Mouse (Mus musculus) brain, embryonic 18.5 days (tissue): ENCODE measurements at regions not wholly inside any gene's neighbourhood (a gene's known extent, or its start where the extent isn't known, plus 50 kb on each side); places are given as distances from the start of the nearest gene placed in this dataset.
"Not testable (repeated sequence)": the region's sequence is repeated elsewhere in the genome, so short reads cannot be mapped to it uniquely, and the experiment has no call there.

Source experiments
- DNase-seq: peaks from one replicate; pipeline ENCODE4 v3.0.0-alpha.2; 2012; ENCODE audit warnings: low read depth, low spot score

DNA sequence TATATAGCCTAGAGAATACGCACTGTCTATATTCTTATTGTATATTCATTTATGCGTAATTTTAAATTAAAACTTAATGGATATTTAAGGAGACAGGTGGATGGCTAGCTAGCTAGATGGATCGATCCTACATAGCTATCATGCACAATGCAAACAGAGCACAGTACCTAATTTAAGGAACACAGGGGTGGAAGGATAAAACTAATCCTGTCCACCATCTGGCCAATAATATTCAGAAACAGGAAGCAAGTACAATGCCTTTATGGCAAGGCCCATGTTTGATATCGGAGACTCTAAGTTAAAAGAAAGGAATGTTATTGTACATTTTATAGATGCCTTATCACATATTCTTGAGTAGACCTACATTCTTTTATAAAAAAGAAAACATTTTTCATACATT is 396.4 kb downstream of the Med10 start:
- no peak for DNase-seq

DNA sequence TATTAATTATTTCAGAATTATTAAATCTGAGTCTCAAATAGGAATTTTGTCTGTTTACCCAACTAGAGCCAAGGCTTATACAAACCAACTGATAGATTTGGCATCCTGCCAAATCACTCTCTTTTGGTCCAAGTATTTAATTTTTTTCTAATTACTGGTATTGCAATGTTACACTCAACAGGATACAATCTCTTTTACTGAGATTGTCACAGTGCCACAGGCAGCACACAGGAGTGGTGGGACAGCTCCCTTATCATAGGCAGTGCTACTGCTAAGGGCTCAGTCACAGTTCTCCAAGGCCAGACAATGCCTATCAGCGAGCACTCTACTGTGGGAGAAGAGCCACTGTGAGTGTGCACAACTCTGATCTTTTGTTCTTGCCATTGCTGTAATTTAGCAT is 396.9 kb downstream of the Med10 start:
- DNase-seq = no peak

GRCm38 (mm10) chr13:70205334-70205733 is 403.1 kb downstream of the Med10 start:
- no peak for DNase-seq

GRCm38 (mm10) chr13:70210158-70210557 is 408.0 kb downstream of the Med10 start:
- no peak for DNase-seq

DNA sequence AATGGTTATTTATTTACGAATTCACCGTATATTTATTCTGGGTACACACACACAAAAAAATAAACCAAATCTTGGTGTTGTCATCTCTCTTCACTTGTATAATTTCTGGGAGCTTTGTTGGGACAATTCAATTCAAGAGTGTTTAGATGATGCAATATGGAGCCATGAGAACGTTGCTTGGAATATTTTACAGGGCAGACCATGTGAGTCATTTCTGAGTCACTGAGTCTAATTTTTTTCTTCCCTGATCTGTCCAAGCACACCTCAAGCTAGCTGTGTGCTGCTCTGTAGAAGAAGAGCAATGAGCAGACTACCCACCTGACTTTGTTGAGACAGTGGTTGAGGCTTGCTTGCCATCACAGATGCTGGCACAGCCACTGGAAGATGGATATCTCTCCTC is 410.8 kb downstream of the Med10 start:
- no peak for DNase-seq

DNA sequence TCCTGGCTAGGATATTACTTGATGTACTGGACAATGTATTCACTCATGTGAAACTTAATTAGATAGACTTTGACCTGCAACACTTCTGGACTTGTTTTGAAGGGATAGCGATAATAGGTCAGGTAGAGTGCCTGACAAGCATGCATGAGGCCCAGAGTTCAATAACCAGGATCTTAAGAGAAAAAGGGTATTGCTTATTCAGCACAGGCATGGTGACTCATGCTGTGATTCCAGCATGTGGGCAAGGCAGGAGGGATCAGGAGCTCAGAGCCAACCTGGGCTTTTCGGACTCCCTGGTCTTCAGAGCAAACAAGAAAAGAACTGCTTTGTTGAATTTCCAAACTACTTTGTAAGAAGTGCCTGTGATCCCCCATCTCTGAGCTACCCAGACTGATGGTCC is 411.4 kb downstream of the Med10 start:
- DNase-seq = no peak

- DNase-seq = no peak
Observed at GRCm38 (mm10) chr13:70214022-70214654, 411.9 kb downstream of the Med10 start.

DNA sequence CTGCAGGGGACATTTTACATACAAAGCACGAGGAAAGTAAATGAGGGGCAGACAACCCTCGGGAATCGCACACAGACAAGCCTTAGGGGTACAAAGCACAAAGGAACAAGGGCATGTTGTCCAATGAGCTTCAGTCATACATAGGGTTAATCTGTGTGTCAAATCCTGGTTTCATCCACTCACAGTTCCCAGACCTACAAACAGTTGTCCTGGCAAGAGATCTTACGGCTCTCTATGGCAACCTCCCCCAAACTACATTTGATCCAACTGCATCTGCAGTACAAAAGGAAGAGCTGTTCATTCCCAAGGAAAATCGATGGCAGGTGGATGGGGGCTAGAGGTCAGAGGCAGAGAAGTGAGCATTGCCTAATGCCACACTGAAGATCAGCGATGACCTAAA is 413.9 kb downstream of the Med10 start:
- DNase-seq = no peak

- DNase-seq = no peak
Observed at GRCm38 (mm10) chr13:70217429-70218133, 415.4 kb downstream of the Med10 start.

GRCm38 (mm10) chr13:70223485-70223884 is 413.9 kb downstream of the Ice1 start:
- DNase-seq = no peak

DNA sequence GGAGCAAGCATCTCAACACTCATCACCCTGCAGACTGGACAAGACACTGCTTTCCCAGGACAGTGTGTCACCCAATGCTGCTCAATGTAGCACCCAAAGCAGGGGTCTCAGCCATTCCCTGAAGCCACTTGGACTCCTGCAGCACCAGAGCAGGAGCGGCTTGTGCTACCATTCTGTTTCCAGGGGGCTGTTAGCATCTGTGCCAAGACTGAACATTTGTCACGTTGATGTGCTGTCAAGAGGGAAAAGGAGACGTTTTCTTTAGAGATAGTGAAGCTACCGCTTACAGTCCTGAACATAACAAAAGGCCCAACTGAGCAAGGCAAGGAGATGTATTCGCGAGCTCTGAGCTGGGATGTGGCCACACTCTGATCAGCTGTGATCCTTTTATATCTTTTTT is 410.3 kb downstream of the Ice1 start:
- DNase-seq = no peak

GRCm38 (mm10) chr13:70233896-70234799 is 403.3 kb downstream of the Ice1 start:
- DNase-seq = no peak

DNA sequence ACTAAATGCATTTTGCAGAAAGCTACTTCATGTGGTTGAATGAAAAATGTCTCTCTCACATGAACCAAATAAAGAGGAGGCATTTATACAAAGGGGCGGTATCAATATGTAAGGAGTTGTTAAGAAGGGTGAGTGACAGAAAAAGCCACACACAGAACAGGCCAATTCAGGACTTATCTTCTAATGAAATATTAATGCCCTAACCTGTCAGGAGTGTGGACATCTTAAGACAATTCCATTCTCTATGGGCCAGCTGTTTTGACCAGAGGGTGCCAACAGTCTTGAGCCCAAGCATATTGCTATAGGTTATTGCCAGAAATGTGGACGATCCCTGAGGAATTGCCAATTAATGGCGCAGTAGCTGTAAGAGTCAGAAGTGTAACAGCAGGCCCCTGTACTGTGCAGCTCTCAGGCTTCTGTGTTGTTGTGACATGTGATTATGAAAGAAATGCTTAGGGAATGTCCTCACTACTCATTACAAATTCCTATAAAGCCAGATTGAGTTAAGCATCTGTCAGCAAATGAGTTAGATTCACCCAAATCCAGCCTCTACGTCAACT is 393.8 kb downstream of the Ice1 start:
- no peak for DNase-seq

GRCm38 (mm10) chr13:70260003-70260496 is 377.4 kb downstream of the Ice1 start:
- no peak for DNase-seq

- no peak for DNase-seq
Observed at GRCm38 (mm10) chr13:70263654-70264053, 373.8 kb downstream of the Ice1 start.

DNA sequence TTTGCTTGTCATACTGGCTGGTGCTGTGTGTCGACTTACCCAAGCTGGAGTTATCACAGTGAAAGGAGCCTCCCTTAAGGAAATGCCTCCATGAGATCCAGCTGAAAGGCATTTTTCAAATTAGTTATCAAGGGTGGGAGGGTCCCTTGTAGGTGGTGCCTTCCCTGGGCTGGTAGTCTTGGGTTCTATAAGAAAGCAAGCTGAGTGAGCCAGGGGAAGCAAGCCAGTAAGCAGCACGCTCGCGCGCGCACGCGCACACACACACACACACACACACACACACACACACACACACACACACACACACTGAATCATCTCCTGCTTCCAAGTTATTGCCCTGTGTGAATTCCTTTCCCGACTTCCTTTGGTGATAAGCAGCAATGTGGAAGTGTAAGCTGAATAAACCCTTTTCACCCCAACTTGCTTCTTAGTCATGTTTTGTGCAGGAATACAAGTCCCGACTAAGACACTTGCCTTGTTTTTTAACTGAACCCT is 360.5 kb downstream of the Ice1 start:
- not testable (repeated sequence) for DNase-seq

GRCm38 (mm10) chr13:70277667-70278591 is 359.5 kb downstream of the Ice1 start:
- no peak for DNase-seq

DNA sequence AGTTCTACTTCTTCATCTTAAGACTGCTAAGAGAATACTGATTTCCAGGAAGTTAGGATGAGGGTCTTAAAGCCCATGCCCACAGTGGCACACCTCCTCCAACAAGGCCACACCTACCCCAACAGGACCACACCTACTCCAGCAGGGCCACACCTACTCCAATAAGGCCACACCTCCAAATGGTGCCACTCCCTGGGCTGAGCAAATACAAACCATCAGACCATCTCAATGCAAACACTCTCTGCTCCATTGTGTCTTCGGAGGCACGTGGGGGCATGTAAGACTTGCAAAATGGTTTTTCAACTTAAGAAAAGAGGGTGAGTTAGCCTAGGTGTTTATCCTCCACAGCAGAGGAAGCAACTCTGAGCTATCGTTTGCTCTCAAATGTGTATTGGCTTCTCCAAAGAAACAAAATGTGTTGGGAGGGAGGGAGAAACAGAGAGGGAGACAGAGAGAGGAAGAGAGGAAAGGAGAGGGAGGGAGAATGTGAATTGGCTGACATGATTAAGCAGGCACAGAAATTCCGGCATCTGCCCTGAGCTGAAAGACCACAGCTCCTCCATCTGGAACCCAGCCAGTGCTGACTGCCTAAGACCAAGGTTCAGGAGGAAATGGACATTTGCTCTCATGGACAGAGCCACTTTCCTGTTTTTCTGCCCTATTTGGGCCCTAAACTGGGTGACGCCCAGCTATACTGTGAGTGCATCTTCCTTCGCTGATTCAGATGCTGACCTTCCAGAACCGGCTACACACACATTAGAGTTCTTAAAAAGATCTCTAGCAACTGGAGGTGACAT is 356.2 kb downstream of the Ice1 start:
- DNase-seq = no peak

DNA sequence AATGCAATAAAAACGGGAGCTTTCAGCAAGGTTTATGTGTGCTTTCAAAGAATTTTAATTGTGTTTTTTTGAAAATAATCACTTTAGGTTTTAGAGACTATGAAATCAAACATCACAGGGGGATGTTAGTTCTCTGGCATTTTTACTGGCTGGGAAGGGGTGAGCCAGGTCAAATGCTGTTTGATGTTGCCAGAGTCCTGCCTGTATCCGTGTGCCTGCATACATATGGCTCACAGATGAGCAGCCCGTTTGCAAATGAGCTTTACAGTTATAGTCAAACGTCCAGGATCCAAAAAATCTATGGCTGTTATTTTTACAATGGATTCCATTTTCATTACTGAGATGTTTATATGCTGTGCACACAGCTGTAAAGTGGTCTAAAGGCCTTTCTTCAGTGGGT is 354.7 kb downstream of the Ice1 start:
- DNase-seq = no peak

GRCm38 (mm10) chr13:70283231-70283630 is 354.2 kb downstream of the Ice1 start:
- DNase-seq = no peak
